Mouse (Mus musculus) neural tube, embryonic 14.5 days (tissue): ENCODE results near the gene Nmbr. TPM values are rescaled to one million over a fixed set of nuclear protein-coding genes. Genes with fewer than 3 reads are reported as not detected.

Experiments used
- ATAC-seq: fragments of 200-750 bp; cut with Nextera tagmentation; 2 replicates; pipeline ENCODE4 v1.8.0; 2017; ENCODE audit warnings: low read depth, mild to moderate bottlenecking, moderate TSS enrichment, moderate library complexity
- H3K27ac ChIP-seq: fragments of 300-500 bp; sonication (generic); 2 replicates; pipeline ENCODE4 v1.5.1; 2014; ENCODE audit warnings: low read depth, mild to moderate bottlenecking, control low read depth, low read length, moderate library complexity, mixed read lengths
- H3K27me3 ChIP-seq: fragments of 300-500 bp; sonication (generic); 2 replicates; pipeline ENCODE4 v1.6.1; 2014; ENCODE audit warnings: low read length; ENCODE audit not compliant: control insufficient read depth, insufficient read depth
- H3K36me3 ChIP-seq: fragments of 300-500 bp; sonication (generic); 2 replicates; pipeline ENCODE4 v1.6.1; 2014; ENCODE audit warnings: low read length, mixed read lengths; ENCODE audit not compliant: control insufficient read depth, insufficient read depth
- H3K4me1 ChIP-seq: fragments of 300-500 bp; sonication (generic); 2 replicates; pipeline ENCODE4 v1.6.1; 2014; ENCODE audit warnings: low read length; ENCODE audit not compliant: control insufficient read depth, insufficient read depth
- H3K4me2 ChIP-seq: fragments of 300-500 bp; sonication (generic); 2 replicates; pipeline ENCODE4 v1.6.1; 2014; ENCODE audit warnings: mild to moderate bottlenecking, low read depth, low read length, control low read depth
- H3K4me3 ChIP-seq: fragments of 300-500 bp; sonication (generic); 2 replicates; pipeline ENCODE4 v1.5.1; 2014; ENCODE audit warnings: low read depth, low read length, control low read depth, mixed read lengths
- H3K9ac ChIP-seq: fragments of 300-500 bp; sonication (generic); replicated peaks from 2 replicates; pipeline ENCODE4 v1.6.1; 2014; ENCODE audit warnings: low read depth, mild to moderate bottlenecking, control low read depth, low read length, mixed read lengths
- H3K9me3 ChIP-seq: fragments of 300-500 bp; sonication (generic); 2 replicates; pipeline ENCODE4 v1.6.1; 2016; ENCODE audit warnings: low read length; ENCODE audit not compliant: control insufficient read depth
- WGBS: fragments of 180-500 bp; shearing (Covaris S2); extraction: QIAGEN DNeasy Blood & Tissue Kit; methylation state at CpG from one replicate; pipeline ENCODE4 v1.1.7; 2014; 5-methylcytosine and 5-hydroxymethylcytosine counted together
- polyA plus RNA-seq: library from polyadenylated mRNA; unstranded; fragments of >200 nt; fragmentation: Nextera tagmentation; extraction: Ambion mirVana; gene quantifications from 2 replicates; pipeline ENCODE4 v1.2.1, GENCODE M21; 2014

The Nmbr gene
- polyA plus RNA-seq, 1 experiment from 2014 or later, result 3.4 TPM

DNA sequence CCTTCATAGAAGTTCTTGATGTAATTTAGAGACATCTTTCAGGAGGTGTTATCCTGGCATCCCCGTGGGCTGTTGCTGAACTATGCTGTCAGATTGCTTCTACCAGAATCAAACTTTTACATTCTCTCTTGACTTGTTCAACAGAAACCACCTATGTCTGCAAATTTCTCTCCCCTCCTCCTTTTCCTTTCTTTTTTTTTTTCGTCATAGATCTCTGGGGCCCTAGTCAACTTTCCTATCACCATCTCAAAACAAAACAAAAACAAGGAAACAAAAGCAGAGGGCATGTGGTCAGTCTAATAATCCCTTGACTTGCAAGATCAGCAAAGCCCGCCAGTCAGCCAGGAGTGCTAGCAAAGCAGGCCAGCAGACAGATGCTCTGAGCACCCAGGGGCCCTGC, 12.7 kb downstream of the Nmbr start, which contains the start of gene Gje1:
Gje1 (minus strand) TSS at position 101 of the 400 bp plus-strand sequence.
- H3K9ac ChIP-seq, result no peak within 1 kb of the TSS
- no peak within 1 kb of the TSS for H3K4me2 ChIP-seq
- no peak within 1 kb of the TSS for H3K4me3 ChIP-seq
- no peak for ATAC-seq
- H3K27ac ChIP-seq, result no peak within 1 kb of the TSS
- H3K9me3 ChIP-seq, result no peaks in the 10 kb centered on the region
- H3K36me3 ChIP-seq, result no peaks in the 10 kb centered on the region
- H3K4me1 ChIP-seq, result no peaks in the 10 kb centered on the region
- no peaks in the 10 kb centered on the region for H3K27me3 ChIP-seq
- WGBS, result 64% methylated on average over 3 of the region's 3 CpGs

DNA sequence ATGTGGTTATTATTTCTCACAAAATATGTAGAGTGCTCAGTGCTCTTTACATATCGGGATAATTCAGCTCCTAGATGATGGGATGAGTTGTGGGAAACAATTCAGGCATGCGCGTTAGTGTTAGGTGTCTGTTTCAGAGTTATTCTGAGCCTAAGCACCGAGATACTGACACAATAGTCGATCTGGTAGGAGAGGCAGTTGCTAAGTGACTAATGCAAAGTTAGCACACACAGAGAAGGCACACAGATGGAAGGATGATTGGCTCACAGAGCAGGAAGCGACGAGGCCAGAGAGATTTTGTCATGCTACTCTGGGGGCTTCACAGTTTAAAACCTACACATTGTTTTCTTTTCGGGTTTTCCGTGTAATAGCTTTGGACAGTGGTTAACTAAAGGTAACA, 20.3 kb downstream of the Nmbr start:
- Histone ChIP-seq H3K27me3 (no peaks in the 10 kb centered on the region), H3K9ac (no peak overlapping the region), H3K4me3 (no peak overlapping the region), H3K27ac (no peak overlapping the region), H3K4me1 (no peaks in the 10 kb centered on the region), H3K9me3 (no peaks in the 10 kb centered on the region), H3K4me2 (no peak overlapping the region), H3K36me3 (no peaks in the 10 kb centered on the region)
- WGBS, result 73% methylated on average over 9 of the region's 9 CpGs
- no peak for ATAC-seq

DNA sequence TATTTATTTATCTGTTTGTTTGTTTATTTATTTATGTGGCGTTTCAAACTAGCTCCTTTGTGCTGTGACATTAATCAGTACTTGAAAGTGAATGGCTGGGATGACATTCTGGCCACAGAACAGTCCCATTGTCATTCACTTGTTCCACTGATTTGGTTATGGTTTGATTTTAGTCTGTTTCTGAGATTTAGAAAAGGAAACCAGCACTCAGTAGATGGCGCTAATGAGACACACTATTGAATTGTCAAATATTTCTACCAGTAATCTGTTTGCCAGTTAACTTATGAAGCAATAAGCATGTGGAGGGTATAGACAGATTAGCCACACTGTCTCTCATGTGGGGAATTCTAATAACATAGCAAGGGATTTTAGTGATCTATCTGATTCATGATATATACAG, 28.9 kb downstream of the Nmbr start:
- Histone ChIP-seq H3K9ac (no peak overlapping the region), H3K9me3 (no peaks in the 10 kb centered on the region), H3K27me3 (no peaks in the 10 kb centered on the region), H3K27ac (no peak overlapping the region), H3K4me3 (no peak overlapping the region), H3K36me3 (no peaks in the 10 kb centered on the region), H3K4me2 (no peak overlapping the region), H3K4me1 (no peaks in the 10 kb centered on the region)
- 14% methylated on average over 2 of the region's 2 CpGs for WGBS
- ATAC-seq, result no peak

DNA sequence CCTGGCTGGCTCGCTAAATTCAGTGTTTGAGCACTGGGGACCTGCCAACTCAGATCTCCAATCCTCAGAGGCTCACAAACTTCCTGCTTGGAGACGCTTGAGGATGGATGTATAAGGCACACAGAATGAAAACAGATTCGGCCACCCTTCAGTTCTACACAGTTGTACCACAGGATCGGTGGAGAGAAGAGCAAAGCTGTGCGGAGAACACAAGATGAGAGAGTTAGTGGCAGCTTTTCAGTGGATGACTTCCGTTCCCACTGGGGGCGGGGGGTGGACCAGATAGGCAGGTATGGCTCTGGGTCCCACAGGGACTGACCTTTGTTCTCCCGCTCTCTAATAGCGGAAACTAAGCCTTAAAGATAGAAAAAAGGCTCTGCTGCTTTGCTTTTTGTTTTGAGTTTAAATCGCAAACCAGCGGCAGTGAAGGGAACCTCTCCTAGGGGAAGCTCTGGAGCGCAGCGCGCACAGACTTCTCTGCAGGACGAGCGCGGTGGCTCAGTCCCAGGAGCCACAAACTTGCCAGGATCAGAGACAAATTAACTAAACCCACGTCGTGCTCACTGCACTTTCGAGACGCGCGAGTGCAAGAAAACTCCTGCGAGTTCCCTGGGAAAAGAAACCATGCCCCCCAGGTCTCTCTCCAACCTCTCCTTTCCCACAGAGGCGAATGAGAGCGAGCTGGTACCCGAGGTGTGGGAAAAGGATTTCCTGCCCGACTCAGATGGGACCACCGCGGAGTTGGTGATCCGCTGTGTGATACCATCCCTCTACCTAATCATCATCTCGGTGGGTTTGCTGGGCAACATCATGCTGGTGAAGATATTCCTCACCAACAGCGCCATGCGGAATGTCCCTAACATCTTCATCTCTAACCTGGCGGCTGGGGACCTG, 54.5 kb downstream of the Nmbr start:
- Histone ChIP-seq H3K9ac (no peak overlapping the region; the same call in 1 of the 2 replicates), H3K27ac (no peak overlapping the region), H3K4me3 (peak overlapping the region; percentile 31), H3K4me1 (no peaks in the 10 kb centered on the region), H3K27me3 (no peaks in the 10 kb centered on the region), H3K9me3 (no peaks in the 10 kb centered on the region), H3K36me3 (no peaks in the 10 kb centered on the region), H3K4me2 (peak overlapping the region; percentile 53)
- peak; percentile 56; the same call in 1 of the 2 replicates for ATAC-seq
- WGBS, result 2% methylated on average over 35 of the region's 35 CpGs

DNA sequence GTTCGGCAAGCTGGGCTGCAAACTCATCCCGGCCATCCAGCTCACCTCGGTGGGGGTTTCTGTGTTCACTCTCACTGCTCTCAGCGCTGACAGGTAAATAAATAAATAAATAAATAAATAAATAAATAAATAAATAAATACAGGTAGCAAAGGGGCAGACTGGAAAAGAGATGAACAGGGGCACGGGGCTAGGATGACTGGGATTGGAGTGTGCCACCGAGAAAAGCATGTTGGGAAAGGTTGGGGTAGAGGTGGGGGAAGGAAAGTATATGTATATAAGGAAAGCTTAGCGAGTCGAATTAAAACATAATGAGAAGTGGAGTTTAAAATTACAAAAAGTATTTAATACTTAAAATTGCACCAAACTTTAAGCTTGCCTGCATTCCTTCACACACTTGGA, 55.2 kb downstream of the Nmbr start:
- H3K9ac ChIP-seq, result no peak overlapping the region
- no peak overlapping the region for H3K27ac ChIP-seq
- H3K4me1 ChIP-seq, result no peaks in the 10 kb centered on the region
- ATAC-seq, result 0 out of 2 replicates have a peak, but pooled peaks have one; percentile 24
- no peaks in the 10 kb centered on the region for H3K27me3 ChIP-seq
- no peaks in the 10 kb centered on the region for H3K36me3 ChIP-seq
- no peaks in the 10 kb centered on the region for H3K9me3 ChIP-seq
- peak overlapping the region; percentile 31 for H3K4me3 ChIP-seq
- H3K4me2 ChIP-seq, result peak overlapping the region; percentile 53
- WGBS, result 20% methylated on average over 8 of the region's 8 CpGs

DNA sequence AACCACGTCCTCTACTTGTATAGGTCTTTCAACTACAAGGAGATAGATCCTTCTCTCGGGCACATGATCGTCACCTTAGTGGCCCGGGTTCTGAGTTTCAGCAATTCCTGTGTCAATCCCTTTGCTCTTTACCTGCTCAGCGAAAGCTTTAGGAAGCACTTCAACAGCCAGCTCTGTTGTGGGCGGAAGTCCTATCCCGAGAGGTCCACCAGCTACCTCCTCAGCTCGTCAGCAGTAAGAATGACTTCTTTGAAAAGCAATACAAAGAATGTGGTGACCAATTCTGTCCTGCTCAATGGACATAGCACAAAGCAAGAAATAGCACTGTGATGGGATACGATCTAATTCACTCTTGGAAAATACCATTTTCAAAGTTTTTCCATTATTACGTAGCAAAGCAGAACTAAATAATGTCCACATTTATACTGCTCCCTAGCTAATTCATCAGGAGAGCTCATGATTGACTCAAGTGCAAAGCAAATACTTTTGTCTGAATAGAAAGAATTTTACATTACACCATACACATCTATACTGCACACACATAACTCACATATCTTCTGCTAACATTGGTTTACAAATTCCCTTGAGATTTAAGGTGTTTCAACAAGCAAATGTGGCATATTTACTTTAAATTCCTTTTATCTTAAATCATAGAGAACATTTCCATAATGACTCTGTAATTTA, 65.0 kb downstream of the Nmbr start:
- no peak overlapping the region for H3K27ac ChIP-seq
- 87% methylated on average over 10 of the region's 10 CpGs for WGBS
- H3K4me2 ChIP-seq, result no peak overlapping the region
- no peak for ATAC-seq
- no peaks in the 10 kb centered on the region for H3K36me3 ChIP-seq
- no peaks in the 10 kb centered on the region for H3K4me1 ChIP-seq
- H3K9ac ChIP-seq, result no peak overlapping the region
- no peaks in the 10 kb centered on the region for H3K27me3 ChIP-seq
- no peaks in the 10 kb centered on the region for H3K9me3 ChIP-seq
- H3K4me3 ChIP-seq, result no peak overlapping the region

DNA sequence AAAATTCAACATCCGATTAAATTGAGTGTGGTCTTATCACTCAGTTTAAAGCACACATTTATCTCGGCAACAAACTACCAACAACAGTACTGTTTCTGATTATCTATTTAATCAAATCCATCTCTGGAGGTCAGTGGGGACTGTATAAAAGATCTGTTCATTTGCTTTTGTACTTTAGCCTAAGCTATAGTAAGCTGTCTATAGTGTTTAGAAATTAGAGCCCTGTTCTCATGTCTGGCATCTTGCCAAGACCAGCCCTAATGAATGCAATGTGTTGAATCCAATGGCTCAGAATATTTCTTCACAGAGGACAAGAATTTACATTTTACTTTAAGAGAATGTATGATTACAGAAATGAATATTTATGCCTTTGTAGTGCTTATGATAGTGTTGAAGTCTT, 69.1 kb downstream of the Nmbr start:
- Histone ChIP-seq H3K27ac (no peak overlapping the region), H3K4me3 (no peak overlapping the region), H3K9me3 (no peaks in the 10 kb centered on the region), H3K9ac (no peak overlapping the region), H3K4me1 (no peaks in the 10 kb centered on the region), H3K4me2 (no peak overlapping the region), H3K36me3 (no peaks in the 10 kb centered on the region), H3K27me3 (no peaks in the 10 kb centered on the region)
- no peak for ATAC-seq
- 66% methylated on average over 2 of the region's 2 CpGs for WGBS

DNA sequence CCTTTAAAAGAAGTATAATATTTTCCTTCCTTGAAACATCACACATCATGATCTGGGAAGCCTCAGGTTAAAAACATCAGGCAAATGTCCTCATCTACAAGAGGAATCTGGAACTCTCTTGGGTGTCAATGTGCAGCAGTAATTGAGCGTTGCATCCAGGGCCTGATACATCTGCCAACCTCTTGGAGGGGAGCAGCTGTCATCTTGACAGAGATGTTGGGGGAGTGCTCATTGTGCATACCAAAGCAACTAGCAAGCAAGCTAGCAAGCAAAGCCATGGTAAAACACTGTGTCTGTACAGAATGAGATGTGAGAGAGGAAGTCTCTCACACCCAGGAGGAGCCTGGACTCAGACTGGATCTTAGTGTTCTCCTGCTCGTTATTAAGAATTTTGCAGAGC, 84.6 kb downstream of the Nmbr start:
- no peaks in the 10 kb centered on the region for H3K36me3 ChIP-seq
- no peaks in the 10 kb centered on the region for H3K27me3 ChIP-seq
- H3K9me3 ChIP-seq, result no peaks in the 10 kb centered on the region
- ATAC-seq, result no peak
- H3K4me3 ChIP-seq, result no peak overlapping the region
- H3K4me1 ChIP-seq, result no peaks in the 10 kb centered on the region
- no peak overlapping the region for H3K27ac ChIP-seq
- 62% methylated on average over 2 of the region's 2 CpGs for WGBS
- H3K4me2 ChIP-seq, result no peak overlapping the region
- H3K9ac ChIP-seq, result no peak overlapping the region

DNA sequence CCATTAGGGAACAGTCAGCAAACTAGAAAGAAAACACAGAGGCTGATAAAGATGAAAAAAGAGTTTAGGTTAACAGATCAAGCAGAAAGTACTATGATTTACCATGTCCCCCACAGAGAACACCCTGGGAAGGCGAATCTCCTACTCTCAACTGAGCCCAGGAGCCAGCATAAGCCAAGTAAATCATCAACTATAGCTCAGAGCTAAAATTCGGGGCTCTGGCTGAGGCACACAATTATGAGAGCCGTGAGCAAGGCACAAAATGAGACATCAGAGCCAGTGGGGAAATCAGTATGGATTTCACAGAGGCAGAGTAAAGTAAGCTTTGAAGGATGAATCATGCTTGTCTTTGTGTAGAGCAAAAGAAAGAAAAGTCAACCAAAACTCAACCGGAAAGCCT, 111.6 kb downstream of the Nmbr start:
- 65% methylated on average over 4 of the region's 4 CpGs for WGBS
- ATAC-seq, result no peak
- Histone ChIP-seq H3K27ac (no peak overlapping the region), H3K9me3 (no peaks in the 10 kb centered on the region), H3K4me1 (no peaks in the 10 kb centered on the region), H3K4me2 (no peak overlapping the region), H3K4me3 (no peak overlapping the region), H3K9ac (no peak overlapping the region), H3K27me3 (no peaks in the 10 kb centered on the region), H3K36me3 (no peaks in the 10 kb centered on the region)
